Mouse (Mus musculus): ENCODE results near the gene A330070K13Rik. TPM values are rescaled to one million over a fixed set of nuclear protein-coding genes. Genes with fewer than 3 reads are reported as not detected.

A330070K13Rik gene
- not detected in 2 replicates for polyA plus RNA-seq (2014; fragmentation: Nextera tagmentation; extraction: Ambion mirVana)

GRCm38 (mm10) chr5:130384222-130384912 is at the start of gene A330070K13Rik:
Gene A330070K13Rik, minus strand, starts transcription at chr5:130384631.
- Histone ChIP-seq H3K9ac (ENCODE audit: low read depth, low read length) (no peak within 1 kb of the TSS), H3K9me3 (ENCODE audit: control insufficient read depth, low read length) (peaks cover under 1% of the 10 kb centered on the region; the same call in 1 of the 2 replicates), H3K27me3 (replicated peaks; ENCODE audit: control insufficient read depth, insufficient read depth, low read length) (no peaks in the 10 kb centered on the region), H3K27ac (ENCODE audit: low read depth, low read length) (no peak within 1 kb of the TSS), H3K4me3 (ENCODE audit: low read depth, low read length) (no peak within 1 kb of the TSS), H3K4me2 (peak within 1 kb of the TSS; percentile 27), H3K36me3 (ENCODE audit: control insufficient read depth, insufficient read depth, low read length) (no peaks in the 10 kb centered on the region), H3K4me1 (replicated peaks; ENCODE audit: control insufficient read depth, insufficient read depth, low read length) (no peaks in the 10 kb centered on the region)
- DNase-seq (ENCODE audit: low spot score) (no peak), ATAC-seq (replicated peaks; ENCODE audit: low FRiP score) (no peak)
- 19% methylated on average over 13 of the region's 13 CpGs for WGBS

- no peak for ATAC-seq (replicated peaks; ENCODE audit: low FRiP score)
- WGBS, result 89% methylated on average over 17 of the region's 17 CpGs
Measured at GRCm38 (mm10) chr5:130411516-130411915, 27.1 kb upstream of the A330070K13Rik start.

GRCm38 (mm10) chr5:130409706-130410105 is 25.3 kb upstream of the A330070K13Rik start:
- DNase-seq (ENCODE audit: low spot score), result no peak
- Histone ChIP-seq H3K27ac (ENCODE audit: low read depth, low read length) (no peak overlapping the region), H3K4me2 (no peak overlapping the region), H3K4me1 (replicated peaks; ENCODE audit: control insufficient read depth, insufficient read depth, low read length) (no peaks in the 10 kb centered on the region), H3K9ac (ENCODE audit: low read depth, low read length) (no peak overlapping the region), H3K36me3 (ENCODE audit: control insufficient read depth, insufficient read depth, low read length) (no peaks in the 10 kb centered on the region), H3K4me3 (ENCODE audit: low read depth, low read length) (no peak overlapping the region), H3K27me3 (replicated peaks; ENCODE audit: control insufficient read depth, insufficient read depth, low read length) (no peaks in the 10 kb centered on the region), H3K9me3 (ENCODE audit: control insufficient read depth, low read length) (peaks cover 4% of the 10 kb centered on the region; the same call in 1 of the 2 replicates)
- 86% methylated on average over 6 of the region's 6 CpGs for WGBS
- ATAC-seq (replicated peaks; ENCODE audit: low FRiP score), result no peak

More at GRCm38 (mm10) chr5:130411516-130411915, 27.1 kb upstream of the A330070K13Rik start:
- Histone ChIP-seq H3K9ac (ENCODE audit: low read depth, low read length) (no peak overlapping the region), H3K27ac (ENCODE audit: low read depth, low read length) (no peak overlapping the region), H3K36me3 (ENCODE audit: control insufficient read depth, insufficient read depth, low read length) (no peaks in the 10 kb centered on the region), H3K4me2 (no peak overlapping the region), H3K9me3 (ENCODE audit: control insufficient read depth, low read length) (peaks cover 4% of the 10 kb centered on the region; the same call in 1 of the 2 replicates), H3K4me1 (replicated peaks; ENCODE audit: control insufficient read depth, insufficient read depth, low read length) (no peaks in the 10 kb centered on the region), H3K4me3 (ENCODE audit: low read depth, low read length) (no peak overlapping the region), H3K27me3 (replicated peaks; ENCODE audit: control insufficient read depth, insufficient read depth, low read length) (no peaks in the 10 kb centered on the region)
- no peak for DNase-seq (ENCODE audit: low spot score)

DNA sequence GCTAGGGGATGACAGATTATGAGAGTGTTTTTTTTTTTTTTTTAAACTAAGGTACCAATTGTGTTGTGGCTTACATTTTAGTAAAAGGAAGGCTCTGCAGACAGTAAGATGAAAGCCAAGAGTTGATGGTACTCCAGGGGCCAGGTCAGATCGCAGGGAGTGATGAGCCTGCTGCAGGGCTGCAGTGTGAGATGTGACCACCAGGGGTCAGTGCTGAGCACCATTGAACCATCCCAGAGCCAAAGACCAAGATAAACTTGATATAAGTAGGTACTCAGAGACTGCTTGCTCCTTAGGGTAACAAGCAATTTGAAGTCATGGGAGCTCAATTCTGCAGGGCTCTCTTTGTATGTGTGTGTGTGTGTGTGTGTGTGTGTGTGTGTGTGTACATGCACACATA is 20.8 kb upstream of the A330070K13Rik start:
- Histone ChIP-seq H3K4me1 (replicated peaks; ENCODE audit: control insufficient read depth, insufficient read depth, low read length) (no peaks in the 10 kb centered on the region), H3K4me2 (no peak overlapping the region), H3K27ac (ENCODE audit: low read depth, low read length) (no peak overlapping the region), H3K9me3 (ENCODE audit: control insufficient read depth, low read length) (no peaks in the 10 kb centered on the region; the same call in 1 of the 2 replicates), H3K36me3 (ENCODE audit: control insufficient read depth, insufficient read depth, low read length) (no peaks in the 10 kb centered on the region), H3K4me3 (ENCODE audit: low read depth, low read length) (no peak overlapping the region), H3K27me3 (replicated peaks; ENCODE audit: control insufficient read depth, insufficient read depth, low read length) (no peaks in the 10 kb centered on the region), H3K9ac (ENCODE audit: low read depth, low read length) (no peak overlapping the region)
- DNase-seq (ENCODE audit: low spot score), result no peak
- no peak for ATAC-seq (replicated peaks; ENCODE audit: low FRiP score)
- WGBS, result 56% methylated on average over 1 of the region's 1 CpGs

GRCm38 (mm10) chr5:130400136-130400917 is 15.9 kb upstream of the A330070K13Rik start:
- Histone ChIP-seq H3K36me3 (ENCODE audit: control insufficient read depth, insufficient read depth, low read length) (no peaks in the 10 kb centered on the region), H3K27ac (ENCODE audit: low read depth, low read length) (no peak overlapping the region), H3K9ac (ENCODE audit: low read depth, low read length) (no peak overlapping the region), H3K27me3 (replicated peaks; ENCODE audit: control insufficient read depth, insufficient read depth, low read length) (no peaks in the 10 kb centered on the region), H3K4me3 (ENCODE audit: low read depth, low read length) (no peak overlapping the region), H3K4me1 (replicated peaks; ENCODE audit: control insufficient read depth, insufficient read depth, low read length) (no peaks in the 10 kb centered on the region), H3K9me3 (ENCODE audit: control insufficient read depth, low read length) (no peaks in the 10 kb centered on the region; the same call in 1 of the 2 replicates), H3K4me2 (no peak overlapping the region)
- DNase-seq (ENCODE audit: low spot score) (no peak), ATAC-seq (replicated peaks; ENCODE audit: low FRiP score) (no peak)
- WGBS, result 84% methylated on average over 8 of the region's 8 CpGs

DNA sequence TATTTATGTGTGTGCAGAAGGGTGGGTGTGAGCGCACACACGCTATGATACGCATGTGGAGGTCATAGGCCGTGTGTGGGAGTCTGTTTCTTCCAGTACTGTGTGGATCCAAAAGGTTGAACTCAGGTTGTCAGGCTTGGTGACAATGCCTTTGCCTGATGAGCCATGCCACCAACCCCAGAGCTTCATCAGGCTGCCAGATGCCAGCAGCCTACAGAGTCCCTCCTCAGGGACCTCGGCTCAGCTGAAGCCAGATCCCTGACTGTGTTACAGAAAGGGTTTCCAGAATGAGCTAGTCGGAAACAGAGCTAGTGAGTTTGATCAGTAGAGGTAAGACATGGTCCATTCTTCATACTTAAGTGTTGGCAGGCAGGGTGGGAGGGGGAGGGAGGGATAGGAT is 10.7 kb upstream of the A330070K13Rik start:
- Histone ChIP-seq H3K27me3 (replicated peaks; ENCODE audit: control insufficient read depth, insufficient read depth, low read length) (no peaks in the 10 kb centered on the region), H3K27ac (ENCODE audit: low read depth, low read length) (no peak overlapping the region), H3K36me3 (ENCODE audit: control insufficient read depth, insufficient read depth, low read length) (no peaks in the 10 kb centered on the region), H3K9ac (ENCODE audit: low read depth, low read length) (no peak overlapping the region), H3K9me3 (ENCODE audit: control insufficient read depth, low read length) (no peaks in the 10 kb centered on the region), H3K4me2 (no peak overlapping the region), H3K4me3 (ENCODE audit: low read depth, low read length) (no peak overlapping the region), H3K4me1 (replicated peaks; ENCODE audit: control insufficient read depth, insufficient read depth, low read length) (no peaks in the 10 kb centered on the region)
- no peak for ATAC-seq (replicated peaks; ENCODE audit: low FRiP score)
- WGBS, result 73% methylated on average over 6 of the region's 6 CpGs
- DNase-seq (ENCODE audit: low spot score), result no peak

- no peak overlapping the region for H3K4me3 ChIP-seq (ENCODE audit: low read depth, low read length)
- no peaks in the 10 kb centered on the region for H3K27me3 ChIP-seq (replicated peaks; ENCODE audit: control insufficient read depth, insufficient read depth, low read length)
- H3K4me1 ChIP-seq (replicated peaks; ENCODE audit: control insufficient read depth, insufficient read depth, low read length), result no peaks in the 10 kb centered on the region
- no peaks in the 10 kb centered on the region for H3K36me3 ChIP-seq (ENCODE audit: control insufficient read depth, insufficient read depth, low read length)
- DNase-seq (ENCODE audit: low spot score), result no peak
- H3K9me3 ChIP-seq (ENCODE audit: control insufficient read depth, low read length), result no peaks in the 10 kb centered on the region
- H3K9ac ChIP-seq (ENCODE audit: low read depth, low read length), result no peak overlapping the region
- H3K4me2 ChIP-seq, result no peak overlapping the region
- no peak overlapping the region for H3K27ac ChIP-seq (ENCODE audit: low read depth, low read length)
- no peak for ATAC-seq (replicated peaks; ENCODE audit: low FRiP score)
- 76% methylated on average over 8 of the region's 8 CpGs for WGBS
Measured at GRCm38 (mm10) chr5:130394386-130394785, 10.0 kb upstream of the A330070K13Rik start.

DNA sequence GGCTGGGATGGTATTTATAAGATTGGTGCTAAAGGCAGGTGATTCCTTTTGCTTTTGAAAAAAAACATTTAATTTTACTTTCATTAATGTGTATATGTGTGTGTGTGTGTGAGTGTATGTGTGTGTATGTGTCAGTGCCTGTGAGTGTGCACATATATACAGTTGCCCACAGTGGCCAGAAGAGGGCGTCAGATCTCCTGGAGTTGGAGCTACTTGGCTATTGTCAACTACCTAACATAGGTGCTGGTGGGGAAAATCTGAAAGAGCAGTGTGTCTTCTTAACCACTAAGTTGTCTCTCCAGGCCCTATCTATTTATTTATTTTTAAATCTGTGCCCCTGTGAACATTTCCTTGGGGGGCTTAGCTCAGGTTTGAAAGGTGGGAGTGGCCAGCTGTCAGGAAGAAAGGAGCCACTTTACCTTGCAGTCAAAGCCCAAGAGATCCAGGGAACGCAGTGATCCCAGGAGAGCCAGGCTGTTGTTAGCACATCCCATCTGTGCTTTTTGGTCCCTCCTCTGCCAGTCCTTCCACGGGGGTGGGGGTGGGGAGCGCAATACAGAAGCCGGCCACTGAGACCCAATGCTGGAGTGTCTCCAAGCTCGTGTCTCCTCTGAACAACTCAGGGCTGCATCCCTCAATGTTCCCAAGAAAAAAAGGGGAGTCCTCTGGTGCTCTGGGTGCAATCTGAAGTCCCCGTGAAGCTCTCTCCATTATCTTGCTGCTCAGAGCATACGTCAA is 9.4 kb upstream of the A330070K13Rik start:
- H3K4me1 ChIP-seq (replicated peaks; ENCODE audit: control insufficient read depth, insufficient read depth, low read length), result no peaks in the 10 kb centered on the region
- H3K4me2 ChIP-seq, result no peak overlapping the region
- H3K36me3 ChIP-seq (ENCODE audit: control insufficient read depth, insufficient read depth, low read length), result no peaks in the 10 kb centered on the region
- H3K27ac ChIP-seq (ENCODE audit: low read depth, low read length), result no peak overlapping the region
- no peaks in the 10 kb centered on the region for H3K27me3 ChIP-seq (replicated peaks; ENCODE audit: control insufficient read depth, insufficient read depth, low read length)
- ATAC-seq (replicated peaks; ENCODE audit: low FRiP score) (no peak), DNase-seq (ENCODE audit: low spot score) (no peak)
- H3K9ac ChIP-seq (ENCODE audit: low read depth, low read length), result no peak overlapping the region
- H3K4me3 ChIP-seq (ENCODE audit: low read depth, low read length), result no peak overlapping the region
- no peaks in the 10 kb centered on the region for H3K9me3 ChIP-seq (ENCODE audit: control insufficient read depth, low read length)
- 54% methylated on average over 8 of the region's 8 CpGs for WGBS
